Mouse (Mus musculus) inflammation-experienced regulatory T-cells, adult 6 months (primary cell): ENCODE measurements around the gene Pxdc1. TPM values are rescaled to one million over a fixed set of nuclear protein-coding genes. Genes with fewer than 3 reads are reported as not detected.

Experiments used
- ATAC-seq: one replicate; pipeline ENCODE4 v1.8.0; 2017
- polyA plus RNA-seq, 3 experiments: library from polyadenylated mRNA; unstranded; fragments of 100-300 nt; shearing (Covaris generic); gene quantifications; one replicate each; pipeline ENCODE4 v1.2.1; 2017

The Pxdc1 gene
- polyA plus RNA-seq = under 1 TPM in 2 of 3 experiments, not detected in 1; 0.31 to 0.71 TPM

DNA sequence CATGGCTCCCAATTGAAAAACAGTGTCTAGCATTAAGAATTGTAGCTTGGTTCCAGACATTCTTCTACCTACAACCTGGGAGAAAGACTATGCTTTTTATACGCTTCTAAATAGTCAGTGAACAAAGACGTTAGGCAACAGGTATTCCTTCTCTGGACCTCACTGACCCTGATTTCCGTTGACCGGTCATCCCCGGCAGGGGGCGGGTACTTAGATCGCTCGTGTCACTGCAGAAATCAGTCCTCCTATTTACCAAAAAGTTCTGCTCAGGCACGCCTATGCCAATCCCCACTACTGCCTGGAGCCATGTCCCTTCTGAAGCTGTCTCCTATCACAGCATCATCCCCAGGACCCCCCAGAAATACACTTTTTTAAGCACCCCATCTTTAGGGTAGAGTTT, at the start of gene Pxdc1:
Gene Pxdc1, minus strand, starts transcription at position 96 of the 400 bp plus-strand sequence.
- no peak for ATAC-seq

DNA sequence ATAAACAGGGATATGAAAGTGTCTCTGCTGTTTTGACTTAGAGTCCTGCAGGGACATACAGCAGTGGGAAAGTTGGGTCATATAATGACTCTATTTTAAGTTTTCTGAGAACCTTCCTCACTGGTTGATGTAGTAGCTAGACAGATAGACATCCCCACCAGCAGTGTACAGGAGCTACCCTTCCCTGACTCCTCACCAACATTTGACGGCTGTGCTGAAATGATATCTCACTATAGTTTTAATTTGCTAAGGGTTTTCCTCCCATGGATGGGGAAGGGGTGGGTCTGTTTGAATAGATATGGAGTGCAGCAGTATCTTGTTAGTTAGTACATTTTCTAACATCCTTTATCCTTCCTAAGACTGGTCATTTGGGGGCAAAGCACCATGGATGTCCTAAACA, 47.3 kb upstream of the Pxdc1 start:
- ATAC-seq = no peak

DNA sequence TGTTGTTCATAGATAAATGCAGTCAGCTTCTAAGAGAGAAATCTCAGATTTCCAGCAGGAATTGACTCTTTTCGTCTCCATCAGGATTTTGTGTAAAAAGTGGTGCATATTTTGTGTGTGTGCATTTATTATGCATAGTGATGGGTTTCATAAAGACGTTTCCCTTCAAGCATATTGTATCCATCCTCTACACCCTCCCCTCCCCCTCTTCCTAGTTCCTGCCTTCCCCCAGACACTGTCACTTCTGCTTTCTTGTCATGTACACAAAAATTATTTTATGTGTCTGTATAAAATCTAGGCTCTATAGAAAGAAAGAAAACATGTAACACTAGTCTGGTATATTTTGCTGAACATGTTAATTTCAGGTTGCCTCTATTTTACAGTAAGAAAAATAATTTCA, 46.8 kb upstream of the Pxdc1 start:
- no peak for ATAC-seq

DNA sequence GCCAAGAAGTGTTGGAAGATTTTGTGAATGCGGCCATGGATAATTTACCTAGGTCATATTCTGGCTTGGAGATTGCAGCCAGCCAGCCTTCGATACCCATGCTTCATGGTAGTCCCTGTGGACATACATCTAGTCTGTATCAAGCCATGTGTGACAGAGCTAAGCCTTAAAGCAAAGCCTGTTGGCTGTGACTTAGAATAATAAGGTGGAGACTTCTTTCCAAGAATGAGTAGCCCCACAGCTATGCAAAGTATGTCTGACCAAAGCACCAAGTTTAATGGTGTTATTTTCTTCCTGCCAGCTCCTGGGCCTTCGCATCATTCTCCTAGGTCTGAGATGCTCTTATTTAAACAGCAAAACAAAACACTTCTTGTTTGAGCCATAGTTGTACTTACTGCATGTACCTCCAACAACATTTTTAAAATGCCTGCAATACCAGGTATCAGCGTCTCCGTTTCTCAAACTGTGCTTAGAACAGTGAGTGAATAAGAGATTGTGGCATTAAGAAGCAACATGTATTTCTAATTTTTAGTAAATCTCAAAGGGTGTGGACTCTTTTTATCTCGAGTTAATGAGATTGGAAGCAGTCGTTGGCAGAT, 43.5 kb upstream of the Pxdc1 start:
- no peak for ATAC-seq

DNA sequence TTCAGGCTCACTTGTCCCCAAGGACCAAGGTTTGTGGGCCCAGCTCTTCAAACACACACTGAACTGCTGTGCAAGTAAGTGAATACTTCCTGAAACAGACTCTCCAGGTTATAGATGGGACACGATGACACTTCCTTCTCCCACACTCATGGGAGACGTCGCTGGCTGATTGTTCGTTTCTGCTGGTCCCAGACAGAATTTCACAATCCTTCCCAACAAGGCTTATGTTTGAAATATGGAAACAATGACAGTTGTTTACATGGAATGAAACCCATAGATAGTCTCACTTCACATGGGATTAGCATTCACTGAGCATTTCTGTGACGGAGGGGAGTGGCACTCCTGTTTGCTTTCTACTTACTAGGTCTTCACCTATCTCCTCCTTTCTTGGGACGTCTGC, 39.8 kb upstream of the Pxdc1 start:
- ATAC-seq = no peak

DNA sequence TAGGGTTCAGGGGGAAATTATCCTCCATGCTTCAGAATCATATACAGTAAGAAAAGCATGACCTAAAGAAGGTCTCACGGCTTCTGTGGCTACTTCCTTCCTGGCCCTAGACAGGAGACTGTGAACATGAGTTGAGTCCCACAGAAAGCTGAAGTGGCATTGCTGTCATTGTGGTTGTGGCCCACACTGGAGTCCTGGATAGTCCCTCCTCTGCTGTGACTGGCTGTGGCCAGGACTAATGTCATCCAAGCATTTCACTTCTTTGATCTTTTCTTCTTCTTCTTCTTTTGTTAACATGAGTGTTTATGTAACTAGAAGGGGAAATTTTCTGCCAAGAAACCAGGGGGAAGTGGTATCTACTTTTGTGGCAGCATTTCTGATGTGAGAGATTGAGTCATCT, 37.8 kb upstream of the Pxdc1 start:
- no peak for ATAC-seq

DNA sequence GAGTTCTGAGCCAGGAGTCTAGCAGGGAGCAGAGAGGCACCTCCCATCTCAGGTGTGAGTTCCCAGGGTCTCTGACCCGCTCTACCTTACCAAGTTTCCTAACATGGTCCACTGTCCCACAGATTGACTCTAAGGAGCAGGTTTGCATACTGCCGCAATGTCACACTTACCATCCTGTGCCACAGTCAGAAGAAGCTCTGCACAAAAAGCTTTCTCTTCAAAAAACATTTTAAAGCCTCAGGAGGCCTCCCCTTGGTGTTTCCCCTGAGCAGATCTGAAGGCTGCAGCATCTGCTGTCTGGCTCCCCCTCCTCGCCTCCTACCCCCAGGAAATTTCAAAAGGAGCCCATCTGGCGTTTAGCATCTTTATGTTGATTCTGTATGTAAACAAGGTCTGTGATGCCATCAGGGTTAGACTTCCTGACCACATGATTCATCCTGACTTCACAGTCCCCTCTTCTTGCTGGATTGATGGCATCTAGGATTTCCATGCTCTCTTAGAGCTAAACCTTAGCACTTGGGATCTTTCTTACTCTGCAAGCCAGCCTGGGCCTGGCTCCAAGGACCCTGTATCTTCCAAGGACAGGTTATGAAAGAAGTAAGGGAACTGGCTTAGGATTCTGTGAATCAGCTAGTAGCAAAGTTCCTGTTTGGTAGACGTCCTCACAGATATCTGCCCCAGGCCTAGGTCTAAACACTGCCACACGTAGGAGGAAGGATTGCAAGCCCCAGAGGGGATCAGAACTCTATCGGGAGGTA, 31.9 kb upstream of the Pxdc1 start:
- ATAC-seq = no peak

DNA sequence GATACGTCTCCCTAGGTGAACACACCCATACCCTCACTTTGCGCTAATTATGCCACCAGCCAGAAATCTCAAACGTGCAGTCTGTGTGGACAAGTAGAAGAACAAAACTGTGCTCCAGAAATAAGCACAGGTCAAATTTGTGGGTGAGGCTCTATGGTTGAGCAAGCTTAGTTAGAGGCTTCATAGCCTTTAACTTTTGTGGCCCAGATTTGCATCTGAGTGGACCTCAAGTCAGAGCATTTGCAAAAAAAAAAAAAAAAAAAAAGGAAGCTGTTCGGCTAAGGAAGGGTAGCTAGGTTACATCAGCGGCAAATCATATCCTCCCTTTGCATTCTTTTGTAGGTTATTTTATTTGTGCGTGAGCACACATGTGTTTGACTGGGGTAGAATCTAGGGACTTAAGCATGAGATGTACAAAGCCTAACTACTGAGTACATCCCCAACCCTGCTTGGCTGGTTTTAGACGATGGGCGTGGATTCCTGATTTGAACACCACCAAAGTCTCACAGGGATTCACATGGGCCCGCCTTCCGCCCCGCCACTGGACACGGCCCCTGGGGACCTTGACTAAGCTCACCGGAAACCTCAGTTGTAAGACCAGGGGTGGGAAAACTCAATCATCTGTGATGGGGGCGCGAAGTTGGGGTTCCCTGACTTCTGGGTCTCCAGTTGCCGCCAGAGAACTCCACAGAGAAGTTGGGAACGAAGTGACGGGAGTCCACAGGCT, 30.6 kb upstream of the Pxdc1 start:
- no peak for ATAC-seq

DNA sequence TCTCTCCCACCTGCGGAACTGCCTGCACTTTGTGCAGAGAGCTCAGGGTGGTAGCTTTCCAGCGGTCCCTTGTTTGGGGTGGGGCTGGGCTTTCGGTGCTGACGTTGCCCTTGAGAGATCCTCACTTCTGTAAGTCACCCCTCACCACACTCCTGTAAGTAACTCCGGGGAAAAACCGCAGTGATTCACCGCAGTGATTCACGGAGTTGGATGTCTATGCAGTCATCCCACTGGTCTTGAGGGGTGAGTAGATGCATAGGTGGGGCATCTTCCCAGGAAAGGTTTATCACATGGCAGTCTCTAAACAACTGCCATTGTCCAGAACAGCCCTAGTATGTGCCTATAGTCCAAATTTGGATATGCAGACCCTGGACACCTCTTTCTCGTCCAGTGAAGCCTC, 30.0 kb upstream of the Pxdc1 start:
- ATAC-seq = no peak

DNA sequence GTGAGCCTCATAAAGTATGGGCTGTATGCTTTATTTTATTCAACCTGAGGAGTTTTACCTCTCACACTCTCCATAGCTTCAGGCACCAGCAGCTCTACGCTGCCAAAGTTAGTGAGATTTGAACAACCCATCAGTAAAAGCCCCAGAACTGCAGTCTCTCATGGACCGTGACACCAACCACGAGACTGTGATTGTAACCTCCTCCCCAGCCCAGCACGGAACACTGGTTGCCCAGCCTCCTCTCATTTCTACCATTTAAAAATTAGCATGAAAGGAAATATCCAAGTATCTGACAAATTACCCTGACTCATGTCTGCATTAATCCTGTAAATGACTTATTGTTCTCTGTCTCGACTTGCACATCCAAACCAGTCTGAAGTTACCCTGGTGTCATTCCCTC, 23.2 kb upstream of the Pxdc1 start:
- ATAC-seq = no peak

DNA sequence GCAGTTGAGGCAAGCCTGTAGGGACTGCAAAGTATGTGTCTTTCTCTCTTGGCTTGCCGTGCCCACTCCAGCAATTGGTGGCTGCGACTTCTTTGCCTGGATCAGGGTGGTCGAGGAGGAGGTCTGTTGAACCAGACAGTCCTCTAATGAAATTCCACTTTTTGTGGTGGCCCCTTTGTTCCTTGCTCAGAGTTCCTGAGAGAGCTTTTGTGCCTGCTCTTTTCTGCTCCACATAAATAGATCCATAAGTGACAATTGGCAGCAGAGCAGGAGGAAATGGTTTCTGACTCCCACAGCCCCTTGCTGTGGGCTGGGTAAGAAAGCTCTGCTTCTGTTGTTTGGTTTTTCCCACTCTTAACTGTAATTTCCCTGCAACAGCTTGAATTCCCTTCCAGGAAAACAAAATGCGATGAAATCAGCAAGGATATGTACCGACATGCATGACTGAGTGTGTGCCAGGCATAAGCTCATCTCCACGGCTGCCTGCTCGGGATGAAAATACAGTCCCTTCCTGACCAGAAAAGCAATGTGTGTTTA, 22.6 kb upstream of the Pxdc1 start:
- ATAC-seq = no peak

DNA sequence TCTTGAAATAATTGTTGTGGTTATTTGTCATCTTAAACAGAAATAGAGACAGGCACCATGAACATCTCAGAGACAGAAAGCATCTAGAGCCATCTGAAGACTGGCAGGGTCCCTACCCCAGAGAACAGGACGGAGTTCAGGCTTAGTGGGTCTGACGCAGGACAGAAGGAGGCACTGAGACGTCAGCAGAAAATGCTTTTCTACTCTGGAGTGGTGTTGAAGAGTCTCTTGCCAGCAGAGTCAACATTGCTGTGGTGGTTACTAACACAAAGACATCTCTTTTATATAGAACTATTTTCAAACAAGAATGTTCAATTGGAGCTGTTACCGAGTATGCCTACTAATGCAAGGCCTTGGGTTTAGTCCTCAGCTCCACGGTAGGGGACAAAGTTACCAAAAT, 20.1 kb upstream of the Pxdc1 start:
- ATAC-seq = no peak

DNA sequence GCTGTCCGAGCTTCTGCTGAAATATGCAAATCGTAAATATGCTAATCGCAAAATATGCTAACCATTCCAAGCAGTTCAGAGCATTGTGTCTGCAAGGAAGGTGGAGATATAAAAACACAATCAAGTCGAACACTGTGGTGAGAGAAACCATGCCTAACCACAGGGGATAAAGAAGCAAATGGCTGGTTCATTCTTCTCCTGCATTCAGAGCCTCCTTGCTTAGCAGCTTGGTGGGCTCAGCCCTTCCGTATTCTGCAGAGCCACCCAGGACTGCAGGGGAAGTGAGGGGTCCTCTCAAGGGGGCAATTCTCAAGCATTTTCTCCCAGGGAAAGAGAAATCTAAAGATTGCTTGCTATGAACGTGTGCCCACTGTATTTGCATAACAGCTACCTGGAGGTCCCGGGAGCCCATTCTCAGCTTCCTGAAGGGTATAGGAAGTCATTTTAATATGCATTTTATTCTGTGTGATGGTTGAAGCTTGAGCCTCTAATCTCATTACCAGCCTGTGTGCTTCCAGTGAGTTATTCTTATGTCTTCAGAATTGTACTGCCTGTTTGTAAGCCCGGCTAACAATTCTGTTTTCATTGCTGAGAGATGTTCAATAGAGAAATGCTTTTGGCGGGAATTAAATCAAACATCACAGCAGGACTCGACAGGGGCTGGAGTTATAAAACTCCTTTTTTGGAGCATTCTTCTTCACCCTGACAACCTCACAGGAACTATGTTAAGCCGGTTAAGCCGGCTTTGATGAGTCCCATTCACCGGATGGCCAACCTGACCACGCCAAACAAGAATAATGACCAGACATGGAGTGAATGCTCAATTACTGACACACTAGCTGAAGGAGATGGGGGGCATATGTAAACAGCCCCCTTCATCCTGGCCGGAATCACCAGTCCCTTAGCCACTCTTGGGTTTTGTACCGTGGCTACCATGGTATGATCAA, 16.9 kb upstream of the Pxdc1 start:
- no peak for ATAC-seq

DNA sequence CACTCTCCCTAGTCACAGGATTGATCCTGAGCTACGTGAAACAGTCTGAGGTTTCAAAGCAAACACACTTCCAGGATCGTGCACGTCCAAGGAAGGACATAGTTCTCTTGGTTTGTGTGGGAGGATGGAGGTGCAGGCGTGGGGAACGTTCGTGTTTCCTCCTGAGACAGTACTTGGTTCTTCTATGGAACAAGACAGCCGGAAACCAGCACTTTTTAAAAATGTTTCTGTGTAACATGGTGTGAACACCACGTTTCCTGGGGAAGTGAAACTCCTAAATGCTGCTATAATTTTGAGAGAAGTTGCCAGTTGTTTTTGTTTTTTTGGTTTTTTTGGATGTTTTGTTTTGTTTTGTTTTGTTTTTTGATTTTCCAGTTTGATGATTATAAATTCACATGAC, 13.9 kb upstream of the Pxdc1 start:
- no peak for ATAC-seq

DNA sequence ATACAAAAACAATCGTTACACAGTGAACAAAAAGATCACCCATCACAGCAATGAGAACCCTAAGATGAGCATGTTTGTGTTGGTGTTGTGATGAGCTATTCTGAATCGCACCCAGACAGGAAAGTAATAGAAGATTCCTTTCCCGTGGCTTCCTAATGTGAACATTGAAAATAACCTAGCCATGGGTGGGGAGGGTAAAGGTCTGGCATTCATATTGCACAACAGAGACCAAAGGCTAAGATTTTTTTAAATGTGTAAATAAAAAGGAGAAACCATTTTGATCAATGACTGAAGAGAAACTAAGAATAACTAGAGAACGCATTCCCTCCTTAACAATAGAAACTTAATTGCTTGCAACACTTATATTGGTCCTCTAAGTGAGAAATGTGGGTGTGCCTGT, 11.8 kb upstream of the Pxdc1 start:
- ATAC-seq = no peak

DNA sequence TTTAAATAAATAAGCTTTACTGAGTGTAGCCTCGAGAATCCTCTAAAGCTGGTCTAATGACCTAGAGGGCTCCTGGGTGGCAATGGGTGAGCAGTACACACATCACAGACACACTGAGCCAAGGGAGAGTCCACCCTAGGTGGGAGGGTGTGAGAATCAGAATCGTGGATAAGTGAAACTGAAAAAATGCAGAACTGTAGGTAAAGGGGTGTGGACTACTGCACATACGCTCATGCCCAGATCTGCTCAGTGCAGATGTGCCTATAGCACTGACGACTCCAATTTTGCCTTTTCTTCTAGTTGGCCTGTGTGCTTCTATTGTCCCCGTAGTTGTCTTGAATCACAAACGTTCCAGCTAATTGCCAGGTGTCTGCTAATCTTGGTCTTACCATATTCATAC, 10.5 kb upstream of the Pxdc1 start:
- no peak for ATAC-seq

DNA sequence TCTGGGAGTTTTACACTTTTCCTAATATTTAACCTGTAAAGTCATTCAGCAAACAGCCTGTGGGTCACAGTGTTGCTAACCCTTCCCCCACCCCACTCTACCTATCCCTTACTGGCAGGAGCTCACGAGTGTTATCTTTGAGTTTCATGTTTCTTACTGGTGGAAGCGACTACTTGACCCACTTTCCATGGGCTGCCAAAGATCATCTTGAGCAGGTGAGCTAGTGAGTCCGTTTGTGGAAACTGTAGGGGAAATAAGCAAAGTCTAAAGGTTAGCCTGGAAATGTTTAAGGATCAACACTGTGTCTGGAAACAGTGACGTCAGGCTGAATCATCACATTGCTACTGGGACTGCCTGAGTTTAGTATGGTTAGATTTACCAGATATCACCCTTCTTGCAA, 6.2 kb upstream of the Pxdc1 start:
- no peak for ATAC-seq

DNA sequence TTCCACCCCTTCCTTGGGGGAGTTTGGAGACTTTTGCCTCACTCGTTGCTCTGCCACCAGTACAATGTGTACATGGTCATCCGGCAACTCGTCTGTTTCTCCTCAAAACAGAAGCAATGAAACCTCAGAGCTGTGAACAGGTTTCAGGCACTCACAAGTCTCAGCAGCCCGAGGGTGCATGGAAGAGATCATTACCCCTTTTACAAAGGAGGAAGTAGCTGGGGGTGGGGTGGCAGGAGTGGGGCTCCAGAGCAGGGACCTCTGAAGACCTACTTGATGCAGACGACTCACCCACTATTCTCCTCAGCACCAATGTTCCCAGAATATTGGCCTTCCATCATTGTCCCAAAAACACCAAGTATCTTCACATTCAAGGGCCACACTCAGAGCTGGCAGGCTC, 3.1 kb upstream of the Pxdc1 start:
- ATAC-seq = no peak

DNA sequence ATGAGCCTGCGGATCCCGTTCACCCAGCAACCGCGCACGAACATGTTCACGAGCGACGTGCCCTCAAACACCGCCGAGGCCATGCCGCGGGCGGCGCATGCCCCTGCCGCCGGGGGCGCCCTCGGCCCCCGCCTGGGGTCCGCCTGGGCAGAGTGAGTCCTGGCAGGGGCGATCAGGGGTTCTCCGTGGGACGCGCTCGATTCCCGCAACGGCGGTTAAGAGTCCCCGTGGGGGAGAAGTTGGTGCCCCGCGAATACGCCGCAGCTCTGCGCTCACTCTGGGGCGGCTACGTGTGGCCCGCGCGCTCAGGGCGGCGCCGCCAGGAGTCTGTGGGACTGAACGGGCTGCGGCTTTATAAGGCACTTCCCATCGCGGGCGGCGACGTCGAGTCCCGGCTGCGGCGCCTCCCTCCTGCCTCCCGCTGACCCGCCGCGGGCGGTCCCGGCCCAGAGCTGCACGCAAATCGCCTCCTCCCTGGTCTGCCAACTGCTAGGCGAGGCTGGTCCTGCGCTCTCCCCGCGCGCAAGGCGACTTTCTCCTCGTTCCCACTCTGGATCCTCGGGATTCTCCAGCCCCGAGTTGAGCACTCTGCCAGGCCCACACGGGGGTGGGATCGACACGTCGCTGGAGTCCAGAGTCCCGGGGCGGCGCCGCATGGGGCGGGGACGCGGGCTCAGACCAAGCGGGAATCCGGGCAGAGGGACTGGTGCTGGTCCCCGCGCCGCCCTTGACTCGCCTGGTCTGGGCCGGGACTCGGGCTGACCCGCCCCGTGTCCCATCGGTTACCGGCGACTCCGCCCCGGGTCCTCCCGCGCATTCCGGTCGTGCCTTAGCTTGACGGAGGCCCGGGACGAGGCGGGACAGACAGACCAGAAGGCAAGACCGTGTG, 689 bp downstream of the Pxdc1 start:
- no peak for ATAC-seq

DNA sequence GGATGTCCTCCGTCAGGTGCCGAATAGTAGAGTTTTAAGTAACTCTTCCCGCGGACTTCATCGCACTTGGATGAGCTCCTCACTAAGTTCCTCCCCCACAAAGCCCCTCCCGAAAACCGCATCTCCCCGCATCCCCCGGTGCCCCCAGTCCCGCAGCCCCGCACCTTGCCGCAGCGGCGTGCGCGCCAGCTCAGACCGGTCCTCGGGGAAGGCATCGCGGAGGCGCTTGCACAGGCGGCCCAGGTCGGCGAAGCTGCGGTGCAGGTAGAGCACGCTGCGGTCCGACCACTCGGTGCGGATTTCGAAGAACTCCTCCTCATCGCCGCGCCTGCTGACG, 1.3 kb downstream of the Pxdc1 start:
- ATAC-seq = no peak

DNA sequence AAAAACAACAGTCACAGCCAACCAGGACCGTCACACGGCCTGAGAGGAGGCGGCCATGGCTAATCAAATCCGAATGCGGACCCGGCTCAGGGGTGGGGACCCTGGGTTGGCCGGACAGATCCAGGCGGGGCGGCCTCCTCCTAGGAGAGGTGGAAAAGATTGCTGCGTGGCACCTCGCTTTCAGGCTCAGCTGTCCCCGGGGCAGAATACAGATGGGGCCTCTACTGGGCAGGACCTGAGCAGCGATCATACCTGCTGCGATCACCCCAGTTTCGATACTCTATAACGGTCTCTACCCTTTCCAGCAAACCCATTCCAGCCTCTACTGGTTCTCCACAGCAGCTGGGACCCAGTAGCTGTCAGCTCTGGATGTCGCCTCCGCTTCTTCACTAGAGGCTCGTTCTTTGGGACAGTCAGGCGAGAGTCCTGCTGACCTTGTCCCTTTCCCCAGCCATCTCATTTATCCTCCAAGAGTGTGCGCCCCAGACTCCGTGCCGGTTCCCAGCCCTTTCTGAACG, 1.8 kb downstream of the Pxdc1 start:
- ATAC-seq = no peak
